Mouse (Mus musculus) intestine, embryonic 14.5 days (tissue): ENCODE measurements around the gene Syngap1. TPM values are rescaled to one million over a fixed set of nuclear protein-coding genes. Genes with fewer than 3 reads are reported as not detected.
"Not testable (repeated sequence)": the region's sequence is repeated elsewhere in the genome, so short reads cannot be mapped to it uniquely, and the experiment has no call there.

Source experiments
- ATAC-seq: fragments of 200-750 bp; cut with Nextera tagmentation; replicated peaks from 2 replicates; pipeline ENCODE4 v1.8.0; 2017; ENCODE audit warnings: low read depth, moderate number of reproducible peaks, moderate TSS enrichment, moderate library complexity; ENCODE audit not compliant: low FRiP score, low TSS enrichment
- DNase-seq: peaks from one replicate; pipeline ENCODE4 v3.0.0-alpha.2; 2018; ENCODE audit warnings: low spot score
- H3K27ac ChIP-seq: fragments of 300-500 bp; sonication (generic); 2 replicates; pipeline ENCODE4 v1.5.1; 2014; ENCODE audit warnings: low read depth, mild to moderate bottlenecking, control low read depth
- H3K27me3 ChIP-seq: fragments of 300-500 bp; sonication (generic); replicated peaks from 2 replicates; pipeline ENCODE4 v1.6.1; 2014; ENCODE audit warnings: low read length, control low read depth; ENCODE audit not compliant: control insufficient read depth, insufficient read depth
- H3K36me3 ChIP-seq: fragments of 300-500 bp; sonication (generic); 2 replicates; pipeline ENCODE4 v1.6.1; 2014; ENCODE audit warnings: low read length, control low read depth; ENCODE audit not compliant: control insufficient read depth, insufficient read depth
- H3K4me1 ChIP-seq: fragments of 300-500 bp; sonication (generic); replicated peaks from 2 replicates; pipeline ENCODE4 v1.6.1; 2014; ENCODE audit warnings: low read length, control low read depth, mixed read lengths; ENCODE audit not compliant: control insufficient read depth, insufficient read depth
- H3K4me2 ChIP-seq: fragments of 300-500 bp; sonication (generic); 2 replicates; pipeline ENCODE4 v1.6.1; 2014; ENCODE audit warnings: low read length
- H3K4me3 ChIP-seq: fragments of 300-500 bp; sonication (generic); 2 replicates; pipeline ENCODE4 v1.5.1; 2014; ENCODE audit warnings: low read depth, low read length, control low read depth, mixed read lengths
- H3K9ac ChIP-seq: fragments of 300-500 bp; sonication (generic); 2 replicates; pipeline ENCODE4 v1.6.1; 2014; ENCODE audit warnings: mild to moderate bottlenecking, low read length
- H3K9me3 ChIP-seq: fragments of 300-500 bp; sonication (generic); 2 replicates; pipeline ENCODE4 v1.6.1; 2016; ENCODE audit warnings: low read length, control low read depth; ENCODE audit not compliant: control insufficient read depth
- WGBS: fragments of 180-500 bp; shearing (Covaris S2); extraction: QIAGEN DNeasy Blood & Tissue Kit; methylation state at CpG from one replicate; pipeline ENCODE4 v1.1.7; 2014; 5-methylcytosine and 5-hydroxymethylcytosine counted together
- polyA plus RNA-seq: library from polyadenylated mRNA; unstranded; fragments of >200 nt; fragmentation: Nextera tagmentation; extraction: Ambion mirVana; gene quantifications from 2 replicates; pipeline ENCODE4 v1.2.1, GENCODE M21; 2014

The Syngap1 gene
- polyA plus RNA-seq: 2.2 and 2.4 TPM in 2 replicates

DNA sequence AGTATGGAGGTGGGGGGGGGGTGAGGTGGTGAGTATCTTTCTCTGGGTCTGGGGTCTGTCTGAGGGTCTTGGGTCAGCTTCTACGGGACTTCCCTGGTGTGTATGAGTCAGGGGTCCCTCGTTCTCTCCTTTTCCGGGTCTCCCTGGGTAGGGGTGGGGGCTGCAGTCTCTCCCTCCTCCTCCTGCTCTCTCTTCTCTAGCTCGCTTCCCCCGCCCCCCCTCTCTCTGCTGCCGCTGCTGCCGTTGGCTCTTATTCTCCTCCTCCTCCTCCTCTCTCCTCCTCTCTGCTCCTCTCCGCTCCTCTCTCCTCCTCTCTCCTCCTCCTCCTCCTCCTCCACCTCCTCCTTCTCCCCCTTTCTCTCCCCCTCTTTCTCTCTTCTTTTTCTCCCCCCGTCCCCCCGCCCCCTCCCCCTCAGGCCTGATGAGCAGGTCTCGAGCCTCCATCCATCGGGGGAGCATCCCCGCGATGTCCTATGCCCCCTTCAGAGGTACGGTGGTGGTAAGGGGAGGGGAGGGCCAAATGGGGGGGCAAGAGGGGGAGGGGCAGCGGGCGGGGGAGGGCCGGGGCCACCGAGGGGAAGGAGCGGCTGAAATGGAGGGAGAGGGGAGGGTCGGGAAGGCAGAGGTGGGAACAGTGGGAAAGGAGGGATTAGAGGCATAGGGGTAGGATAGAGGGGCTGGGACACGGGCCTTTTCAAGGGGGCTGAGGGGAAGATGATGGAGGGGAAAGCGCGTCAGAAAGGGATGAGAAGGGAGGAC is at the start of gene Syngap1:
TSS of gene Syngap1 (plus strand) at position 223 of the 759 bp plus-strand sequence.
- peaks cover 12% of the 10 kb centered on the region; the same call in 1 of the 2 replicates for H3K36me3 ChIP-seq
- peaks cover 42% of the 10 kb centered on the region for H3K4me1 ChIP-seq
- no peaks in the 10 kb centered on the region for H3K27me3 ChIP-seq
- peak within 1 kb of the TSS; percentile 49 for H3K9ac ChIP-seq
- H3K27ac ChIP-seq: peak within 1 kb of the TSS; percentile 92
- DNase-seq (no peak), ATAC-seq (no peak)
- no peaks in the 10 kb centered on the region for H3K9me3 ChIP-seq
- peak within 1 kb of the TSS; percentile 74 for H3K4me2 ChIP-seq
- peak within 1 kb of the TSS; percentile 77 for H3K4me3 ChIP-seq
- 2% methylated on average over 19 of the region's 24 CpGs for WGBS

DNA sequence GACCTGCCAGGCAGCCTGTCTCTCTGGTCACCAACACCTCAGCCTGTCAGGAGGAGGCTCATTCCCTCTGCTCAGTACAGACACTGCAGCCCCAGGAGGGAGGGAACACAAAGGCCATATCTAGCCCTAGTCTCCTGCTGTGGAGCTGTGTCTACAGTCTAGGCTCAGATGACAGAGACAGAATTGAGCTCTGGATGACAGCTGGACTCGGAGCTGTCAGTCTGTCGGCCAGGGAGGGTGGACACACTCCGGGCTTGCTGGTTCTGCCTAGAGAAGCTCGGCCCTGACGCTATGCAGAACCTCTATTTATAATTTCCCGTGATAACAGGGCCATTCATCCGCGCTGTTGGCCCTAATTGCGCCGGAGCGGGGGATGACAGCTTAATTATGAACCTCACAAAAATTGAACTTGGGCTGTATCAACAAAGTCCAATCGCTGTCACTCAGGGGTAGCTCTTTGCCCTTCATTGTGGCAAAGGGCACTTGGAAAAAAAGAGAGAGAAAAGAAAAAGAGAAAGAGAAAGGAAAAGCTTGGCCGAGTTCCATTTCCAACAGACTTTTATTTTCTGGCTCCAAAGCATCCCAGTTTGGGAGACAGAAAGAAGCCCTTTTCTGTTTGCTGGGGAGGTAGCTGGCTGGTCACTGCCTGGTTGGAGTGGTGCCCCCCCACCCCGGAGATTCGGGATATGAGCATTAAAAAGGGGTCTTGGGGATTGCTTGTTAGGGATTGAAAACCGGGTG is 48.2 kb upstream of the Syngap1 start:
- no peak overlapping the region for H3K4me3 ChIP-seq
- no peaks in the 10 kb centered on the region for H3K9me3 ChIP-seq
- H3K4me2 ChIP-seq: peak overlapping the region; percentile 14; the same call in 1 of the 2 replicates
- no peaks in the 10 kb centered on the region for H3K36me3 ChIP-seq
- H3K27ac ChIP-seq: no peak overlapping the region
- H3K27me3 ChIP-seq: no peaks in the 10 kb centered on the region
- no peak overlapping the region for H3K9ac ChIP-seq
- WGBS: 39% methylated on average over 16 of the region's 16 CpGs
- no peaks in the 10 kb centered on the region for H3K4me1 ChIP-seq
- ATAC-seq (no peak), DNase-seq (no peak)

DNA sequence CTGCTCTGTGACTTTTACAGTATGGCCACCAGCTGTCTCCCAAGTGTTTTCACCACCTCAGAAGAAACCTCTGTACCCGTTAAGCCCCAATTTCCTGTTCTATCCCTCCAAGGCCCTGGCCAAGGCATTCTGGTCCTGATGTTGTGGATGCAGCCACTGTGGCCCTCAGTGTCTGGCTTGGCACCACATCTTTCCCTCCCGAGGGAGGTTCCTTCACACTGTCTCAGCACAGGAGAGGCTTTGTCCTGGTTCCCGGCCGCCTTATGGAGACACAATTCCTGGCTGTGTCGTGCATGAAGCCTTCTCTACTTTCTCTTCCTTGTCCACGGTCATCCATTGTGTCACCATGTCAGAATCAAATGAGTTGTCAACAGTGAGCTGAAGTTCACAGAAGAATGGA is 47.6 kb upstream of the Syngap1 start:
- WGBS: 62% methylated on average over 6 of the region's 6 CpGs
- H3K9ac ChIP-seq: no peak overlapping the region
- H3K27me3 ChIP-seq: no peaks in the 10 kb centered on the region
- no peak for DNase-seq
- H3K27ac ChIP-seq: no peak overlapping the region
- H3K4me2 ChIP-seq: no peak overlapping the region
- no peaks in the 10 kb centered on the region for H3K9me3 ChIP-seq
- H3K36me3 ChIP-seq: no peaks in the 10 kb centered on the region
- H3K4me1 ChIP-seq: no peaks in the 10 kb centered on the region
- no peak for ATAC-seq
- H3K4me3 ChIP-seq: no peak overlapping the region

DNA sequence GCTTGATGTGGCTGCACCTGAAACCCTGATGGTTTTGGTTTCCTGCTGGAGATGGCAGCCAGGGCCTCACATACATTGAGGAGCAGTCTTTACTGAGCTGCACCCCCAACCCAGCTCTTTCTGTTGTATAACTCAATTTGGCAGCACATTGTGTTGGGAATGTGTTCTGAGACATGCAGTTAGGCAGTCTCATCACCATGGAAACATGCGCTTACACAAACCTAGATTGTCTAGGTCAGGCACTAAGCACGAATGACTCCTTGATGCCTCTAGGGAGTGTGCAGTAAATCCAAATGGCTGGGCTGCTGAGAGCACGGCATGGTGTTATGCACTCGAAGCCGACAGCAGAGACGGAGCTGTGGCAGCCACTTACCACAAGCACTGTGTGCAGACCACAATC is 46.7 kb upstream of the Syngap1 start:
- no peak overlapping the region for H3K4me2 ChIP-seq
- H3K4me1 ChIP-seq: no peaks in the 10 kb centered on the region
- ATAC-seq: no peak
- H3K9me3 ChIP-seq: no peaks in the 10 kb centered on the region
- no peak for DNase-seq
- no peak overlapping the region for H3K9ac ChIP-seq
- no peaks in the 10 kb centered on the region for H3K36me3 ChIP-seq
- H3K27me3 ChIP-seq: no peaks in the 10 kb centered on the region
- H3K4me3 ChIP-seq: no peak overlapping the region
- no peak overlapping the region for H3K27ac ChIP-seq
- WGBS: 74% methylated on average over 6 of the region's 6 CpGs

DNA sequence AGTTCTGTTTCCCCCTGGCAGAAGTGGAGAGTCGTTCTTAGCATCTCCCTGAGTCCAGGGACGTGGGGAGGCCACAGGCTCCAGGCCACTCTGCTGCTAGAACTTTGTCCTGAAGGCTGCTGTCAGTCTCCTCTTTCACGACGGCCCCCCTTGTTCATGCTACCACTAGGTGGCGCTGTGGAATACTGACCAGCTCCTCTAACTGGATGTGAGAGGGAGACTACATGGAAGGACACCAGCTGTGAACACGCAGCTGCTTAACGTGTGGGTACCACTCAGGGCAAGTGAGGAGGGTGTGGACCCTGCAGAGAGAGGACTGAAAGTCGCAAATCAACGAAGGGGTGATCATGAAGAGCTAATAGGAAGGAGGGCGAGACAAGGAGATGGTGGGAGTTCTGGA is 45.5 kb upstream of the Syngap1 start:
- Histone ChIP-seq H3K4me2 (no peak overlapping the region), H3K9me3 (0 out of 2 replicates have a peak, but pooled peaks cover 3% of the 10 kb centered on the region), H3K4me3 (no peak overlapping the region), H3K27ac (no peak overlapping the region), H3K27me3 (no peaks in the 10 kb centered on the region), H3K4me1 (no peaks in the 10 kb centered on the region), H3K36me3 (no peaks in the 10 kb centered on the region), H3K9ac (no peak overlapping the region)
- ATAC-seq: no peak
- DNase-seq: peak; percentile 80
- whole genome bisulfite sequencing: 12% methylated on average over 10 of the region's 10 CpGs

DNA sequence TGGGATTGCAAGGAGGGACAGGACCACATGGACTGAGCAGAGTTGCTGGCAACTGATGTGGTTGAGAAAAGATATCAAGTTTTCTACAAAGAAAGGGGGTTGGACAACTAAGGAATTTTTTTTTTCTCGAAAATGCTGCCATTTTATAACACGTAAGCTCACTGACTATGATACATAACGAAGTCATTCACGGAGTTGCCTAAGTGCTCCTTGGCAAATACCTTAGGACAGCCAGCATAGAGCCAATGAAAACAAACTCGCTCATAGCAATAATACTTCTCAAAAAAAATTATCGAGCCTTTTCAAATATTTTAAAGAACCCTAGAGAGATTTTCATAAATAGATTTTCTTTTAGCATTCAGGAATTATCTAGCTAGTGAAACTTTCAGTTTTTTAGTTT is 40.1 kb upstream of the Syngap1 start:
- H3K27me3 ChIP-seq: no peaks in the 10 kb centered on the region
- no peaks in the 10 kb centered on the region for H3K4me1 ChIP-seq
- no peaks in the 10 kb centered on the region for H3K36me3 ChIP-seq
- DNase-seq (no peak), ATAC-seq (no peak)
- H3K4me2 ChIP-seq: no peak overlapping the region
- H3K27ac ChIP-seq: no peak overlapping the region
- H3K4me3 ChIP-seq: no peak overlapping the region
- 85% methylated on average over 6 of the region's 6 CpGs for whole genome bisulfite sequencing
- H3K9me3 ChIP-seq: 0 out of 2 replicates have a peak, but pooled peaks cover 3% of the 10 kb centered on the region
- H3K9ac ChIP-seq: no peak overlapping the region

DNA sequence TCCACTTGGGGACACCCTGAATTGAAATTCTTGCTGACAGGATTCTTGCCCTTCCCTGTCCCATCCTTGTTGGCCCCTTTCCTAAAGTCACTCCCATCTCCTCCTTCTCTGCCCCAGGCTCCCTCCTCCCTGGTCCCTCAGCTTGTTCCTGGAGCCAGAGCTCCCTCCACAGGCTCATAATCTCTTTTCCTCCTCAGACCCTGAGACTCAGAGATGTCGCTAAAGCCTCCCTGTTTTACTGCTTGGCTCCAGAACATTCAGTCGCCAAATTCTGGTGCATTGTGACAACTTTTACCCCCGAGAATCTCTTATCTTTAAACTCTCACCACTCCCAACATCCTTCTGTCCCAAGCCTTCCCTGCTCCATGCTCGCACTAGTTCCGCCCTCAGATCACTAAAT is 36.7 kb upstream of the Syngap1 start:
- no peak for ATAC-seq
- no peak for DNase-seq
- Histone ChIP-seq H3K9me3 (0 out of 2 replicates have a peak, but pooled peaks cover 3% of the 10 kb centered on the region), H3K36me3 (no peaks in the 10 kb centered on the region), H3K4me2 (no peak overlapping the region), H3K27ac (no peak overlapping the region), H3K27me3 (no peaks in the 10 kb centered on the region), H3K9ac (no peak overlapping the region), H3K4me3 (no peak overlapping the region), H3K4me1 (no peaks in the 10 kb centered on the region)
- 58% methylated on average over 5 of the region's 5 CpGs for WGBS

DNA sequence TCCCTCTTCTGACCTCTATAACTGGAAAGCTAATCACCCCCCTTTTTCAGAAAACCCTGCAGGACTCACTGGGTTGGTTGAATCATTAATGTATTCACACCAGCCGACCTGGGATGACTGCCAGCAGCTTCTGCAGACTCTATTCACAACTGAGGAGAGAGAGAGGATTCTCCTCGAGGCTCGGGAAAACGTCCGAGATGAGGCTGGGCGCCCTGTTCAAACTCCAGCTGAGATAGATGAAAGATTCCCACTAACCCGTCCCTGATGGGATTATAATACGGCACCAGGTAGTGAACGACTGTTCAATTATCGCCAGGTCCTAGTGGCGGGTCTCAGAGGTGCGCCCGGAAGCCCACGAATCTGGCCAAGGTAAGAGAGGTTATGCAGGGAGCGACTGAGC is 33.5 kb upstream of the Syngap1 start:
- H3K4me3 ChIP-seq, H3K9me3 ChIP-seq, DNase-seq, H3K27me3 ChIP-seq, H3K36me3 ChIP-seq, H3K4me1 ChIP-seq, H3K9ac ChIP-seq, ATAC-seq, H3K27ac ChIP-seq, H3K4me2 ChIP-seq: not testable (repeated sequence)
- WGBS: 92% methylated on average over 14 of the region's 15 CpGs
